Mouse (Mus musculus) liver, embryonic 12.5 days (tissue): ENCODE measurements at regions not wholly inside any gene's neighbourhood (a gene's known extent, or its start where the extent isn't known, plus 50 kb on each side); places are given as distances from the start of the nearest gene placed in this dataset.

Experiments used
- ATAC-seq: fragments of 200-750 bp; cut with Nextera tagmentation; 2 replicates; pipeline ENCODE4 v1.8.0; 2017; ENCODE audit warnings: moderate number of reproducible peaks, mild to moderate bottlenecking, moderate library complexity
- H3K27ac ChIP-seq: fragments of 300-500 bp; sonication (generic); 2 replicates; pipeline ENCODE4 v1.5.1; 2016; ENCODE audit warnings: mild to moderate bottlenecking
- H3K27me3 ChIP-seq: fragments of 300-500 bp; sonication (generic); replicated peaks from 2 replicates; pipeline ENCODE4 v1.6.1; 2016; ENCODE audit warnings: mild to moderate bottlenecking, moderate library complexity
- H3K36me3 ChIP-seq: fragments of 300-500 bp; sonication (generic); 2 replicates; pipeline ENCODE4 v1.6.1; 2016; ENCODE audit warnings: mild to moderate bottlenecking, moderate library complexity
- H3K4me1 ChIP-seq: fragments of 300-500 bp; sonication (generic); 2 replicates; pipeline ENCODE4 v1.6.1; 2016
- H3K4me2 ChIP-seq: fragments of 300-500 bp; sonication (generic); 2 replicates; pipeline ENCODE4 v1.6.1; 2016; ENCODE audit warnings: mild to moderate bottlenecking, moderate library complexity
- H3K4me3 ChIP-seq: fragments of 300-500 bp; sonication (generic); 2 replicates; pipeline ENCODE4 v1.5.1; 2016; ENCODE audit warnings: mild to moderate bottlenecking, moderate library complexity
- H3K9ac ChIP-seq: fragments of 300-500 bp; sonication (generic); 2 replicates; pipeline ENCODE4 v1.6.1; 2016; ENCODE audit warnings: mild to moderate bottlenecking, moderate library complexity
- H3K9me3 ChIP-seq: fragments of 300-500 bp; sonication (generic); replicated peaks from 2 replicates; pipeline ENCODE4 v1.6.1; 2016; ENCODE audit warnings: mild to moderate bottlenecking, moderate library complexity
- WGBS: fragments of 180-500 bp; shearing (Covaris S2); methylation state at CpG from one replicate; pipeline ENCODE4 v1.1.7; 2016; ENCODE audit not compliant: insufficient replicate concordance; 5-methylcytosine and 5-hydroxymethylcytosine counted together

- Histone ChIP-seq H3K4me3 (no peak overlapping the region), H3K36me3 (no peaks in the 10 kb centered on the region), H3K9ac (no peak overlapping the region), H3K4me2 (no peak overlapping the region), H3K27ac (no peak overlapping the region), H3K9me3 (no peaks in the 10 kb centered on the region), H3K27me3 (0 out of 2 replicates have a peak, but pooled peaks cover 6% of the 10 kb centered on the region), H3K4me1 (peaks cover 14% of the 10 kb centered on the region)
- no peak for ATAC-seq
- 80% methylated on average over 7 of the region's 7 CpGs for WGBS
Measured at GRCm38 (mm10) chr5:75754356-75754755, 179.6 kb downstream of the Kit start.

DNA sequence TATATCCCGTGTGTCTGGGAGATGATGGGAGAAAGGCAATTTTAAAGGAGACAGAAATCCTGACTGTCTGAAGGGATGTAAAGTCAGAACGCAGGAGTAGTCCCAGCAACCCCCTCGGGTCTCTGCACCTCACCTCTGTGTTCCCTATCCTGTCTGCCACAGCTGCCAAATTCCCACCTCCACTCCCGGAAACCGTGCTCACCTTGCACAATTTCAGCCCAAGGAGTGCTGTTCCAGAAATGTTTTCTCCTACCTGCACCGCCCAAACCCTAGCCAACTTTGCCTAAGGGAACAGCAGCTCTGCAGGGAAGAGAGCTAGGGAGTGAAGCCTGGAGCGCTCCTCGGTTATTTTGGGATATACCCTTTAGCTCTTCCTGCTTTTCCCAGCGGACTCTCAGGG, 170.6 kb downstream of the Kit start:
- no peak overlapping the region for H3K27ac ChIP-seq
- ATAC-seq: no peak

DNA sequence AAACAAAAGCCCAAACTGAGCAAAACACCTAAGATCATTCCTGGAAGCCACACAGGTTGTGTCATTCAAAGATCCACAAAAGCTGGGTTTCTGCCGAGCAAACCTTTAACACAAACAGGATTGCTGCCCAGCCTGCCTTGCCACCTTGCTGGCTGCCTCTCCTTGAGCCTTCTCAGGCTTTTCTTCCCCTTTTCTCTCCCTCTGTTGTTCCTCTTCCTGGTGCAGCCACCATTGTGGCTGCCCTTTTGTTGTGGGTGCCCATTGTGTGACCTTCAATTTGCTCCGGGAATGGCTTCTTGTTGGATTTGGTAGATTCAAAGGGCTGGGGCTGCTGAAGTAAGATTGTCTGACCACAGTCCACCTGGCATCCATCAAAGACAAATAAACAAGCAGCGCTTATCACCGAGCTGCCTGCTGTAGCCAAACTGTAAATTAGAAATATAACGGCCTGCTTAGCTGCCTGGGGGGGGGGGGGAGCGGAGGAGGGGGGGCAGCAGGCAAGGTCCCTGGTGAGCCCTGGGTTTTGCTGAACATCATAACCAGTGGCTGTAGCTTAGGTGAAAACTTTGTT, 169.8 kb downstream of the Kit start:
- Histone ChIP-seq H3K4me1 (peaks cover 18% of the 10 kb centered on the region), H3K36me3 (no peaks in the 10 kb centered on the region), H3K9ac (no peak overlapping the region), H3K9me3 (no peaks in the 10 kb centered on the region), H3K27ac (no peak overlapping the region), H3K4me3 (no peak overlapping the region), H3K4me2 (peak overlapping the region; percentile 21; the same call in 1 of the 2 replicates), H3K27me3 (no peaks in the 10 kb centered on the region)
- ATAC-seq: peak; percentile 32; the same call in 1 of the 2 replicates
- WGBS: 21% methylated on average over 6 of the region's 6 CpGs

More for the DNA sequence above, 170.6 kb downstream of the Kit start:
- H3K9me3 ChIP-seq: no peaks in the 10 kb centered on the region
- H3K4me3 ChIP-seq: no peak overlapping the region
- peaks cover 18% of the 10 kb centered on the region for H3K4me1 ChIP-seq
- WGBS: 77% methylated on average over 9 of the region's 9 CpGs
- no peaks in the 10 kb centered on the region for H3K36me3 ChIP-seq
- H3K27me3 ChIP-seq: no peaks in the 10 kb centered on the region
- H3K4me2 ChIP-seq: no peak overlapping the region
- H3K9ac ChIP-seq: no peak overlapping the region

DNA sequence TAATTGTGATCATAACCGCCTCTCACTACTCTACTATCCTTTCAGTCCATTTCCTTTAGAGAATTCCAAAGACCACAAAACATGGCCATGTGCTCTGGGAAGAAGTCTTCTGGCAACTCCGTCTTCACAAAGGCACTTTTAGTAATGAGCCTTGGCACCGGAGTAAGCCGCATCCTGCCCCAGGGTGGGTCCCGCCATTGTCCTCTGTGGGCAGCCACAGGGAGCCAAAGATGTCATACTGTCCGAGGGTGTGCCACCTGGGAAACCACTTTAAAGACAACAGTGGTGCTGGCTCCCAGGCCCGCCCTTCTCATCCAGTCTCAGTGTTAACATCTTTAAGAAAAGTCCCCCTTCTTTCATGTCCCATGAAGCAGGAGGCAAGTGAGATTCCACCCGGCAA, 164.6 kb downstream of the Kit start:
- Histone ChIP-seq H3K9ac (no peak overlapping the region), H3K4me2 (no peak overlapping the region), H3K36me3 (no peaks in the 10 kb centered on the region), H3K9me3 (0 out of 2 replicates have a peak, but pooled peaks cover 7% of the 10 kb centered on the region), H3K27ac (no peak overlapping the region), H3K27me3 (no peaks in the 10 kb centered on the region), H3K4me3 (no peak overlapping the region), H3K4me1 (peaks cover 4% of the 10 kb centered on the region)
- WGBS: 79% methylated on average over 8 of the region's 8 CpGs
- ATAC-seq: no peak

GRCm38 (mm10) chr5:75738445-75738844, 163.7 kb downstream of the Kit start:
- no peaks in the 10 kb centered on the region for H3K36me3 ChIP-seq
- no peak overlapping the region for H3K4me2 ChIP-seq
- H3K9ac ChIP-seq: no peak overlapping the region
- WGBS: 62% methylated on average over 2 of the region's 2 CpGs
- H3K4me1 ChIP-seq: no peaks in the 10 kb centered on the region
- ATAC-seq: no peak
- H3K27ac ChIP-seq: no peak overlapping the region
- no peaks in the 10 kb centered on the region for H3K27me3 ChIP-seq
- 0 out of 2 replicates have a peak, but pooled peaks cover 7% of the 10 kb centered on the region for H3K9me3 ChIP-seq
- H3K4me3 ChIP-seq: no peak overlapping the region

DNA sequence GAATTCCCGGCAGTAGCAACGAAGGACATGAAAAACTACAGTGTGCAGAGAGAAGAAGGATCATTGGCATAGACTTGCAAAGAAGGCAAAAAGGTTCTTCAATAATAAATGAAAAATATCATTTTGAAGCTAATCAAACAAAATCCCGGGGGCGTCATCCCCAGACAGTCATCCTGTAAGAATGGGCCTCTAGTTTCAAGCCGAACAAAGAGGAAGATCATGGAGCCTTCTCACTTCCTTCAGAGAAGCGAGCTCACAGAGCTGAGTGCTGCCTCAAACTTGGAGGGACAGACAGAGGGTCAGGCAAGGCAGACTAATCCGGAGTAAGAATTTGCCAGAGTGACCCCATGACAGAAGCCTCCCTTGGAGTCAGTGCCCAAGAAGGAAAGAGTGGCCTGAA, 163.0 kb downstream of the Kit start:
- no peaks in the 10 kb centered on the region for H3K27me3 ChIP-seq
- no peak overlapping the region for H3K9ac ChIP-seq
- H3K4me3 ChIP-seq: no peak overlapping the region
- no peaks in the 10 kb centered on the region for H3K4me1 ChIP-seq
- 76% methylated on average over 7 of the region's 7 CpGs for WGBS
- no peak overlapping the region for H3K27ac ChIP-seq
- H3K36me3 ChIP-seq: no peaks in the 10 kb centered on the region
- ATAC-seq: no peak
- no peak overlapping the region for H3K4me2 ChIP-seq
- H3K9me3 ChIP-seq: 0 out of 2 replicates have a peak, but pooled peaks cover 7% of the 10 kb centered on the region

DNA sequence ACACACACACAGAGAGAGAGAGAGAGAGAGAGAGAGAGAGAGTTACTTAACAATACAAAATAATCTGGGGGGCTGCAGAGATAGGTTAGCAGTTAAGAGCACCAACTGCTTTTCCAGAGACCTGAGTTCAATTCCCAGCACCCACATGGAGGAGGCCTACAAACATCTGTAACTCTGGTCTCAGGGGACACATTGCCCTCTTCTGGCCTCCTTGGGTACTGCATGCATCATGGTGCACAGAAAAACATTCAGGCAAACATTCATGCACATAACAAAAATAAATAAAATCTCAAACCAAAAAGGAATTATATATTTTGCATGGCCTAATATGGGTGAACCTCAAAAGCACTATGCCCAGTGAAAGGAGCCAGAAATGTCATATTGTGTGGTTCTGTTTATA, 161.6 kb downstream of the Kit start:
- Histone ChIP-seq H3K4me2 (no peak overlapping the region), H3K36me3 (no peaks in the 10 kb centered on the region), H3K27me3 (no peaks in the 10 kb centered on the region), H3K27ac (no peak overlapping the region), H3K4me1 (peaks cover 6% of the 10 kb centered on the region; the same call in 1 of the 2 replicates), H3K9me3 (0 out of 2 replicates have a peak, but pooled peaks cover 7% of the 10 kb centered on the region), H3K9ac (no peak overlapping the region), H3K4me3 (no peak overlapping the region)
- ATAC-seq: no peak

DNA sequence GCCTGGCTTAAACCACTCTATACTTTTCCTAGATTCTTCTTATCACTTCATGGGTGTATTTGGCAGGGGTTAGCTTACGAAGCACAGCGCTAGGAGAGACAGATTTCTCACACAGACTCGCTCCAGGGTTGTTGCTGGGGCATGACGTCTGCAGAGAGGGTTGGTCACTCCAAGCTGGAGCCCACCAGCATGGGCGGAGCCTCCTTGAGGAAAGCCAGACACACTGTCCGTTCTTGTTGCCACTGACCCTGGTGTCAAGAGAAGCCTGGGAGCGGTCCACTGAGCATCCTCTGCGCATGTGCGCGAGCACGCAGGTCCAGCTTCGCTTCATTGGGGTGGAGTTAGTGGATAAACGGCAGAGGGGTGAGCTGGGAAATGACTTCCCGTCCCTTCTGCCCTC, 159.8 kb downstream of the Kit start:
- Histone ChIP-seq H3K4me3 (no peak overlapping the region), H3K9ac (no peak overlapping the region), H3K36me3 (no peaks in the 10 kb centered on the region), H3K4me2 (no peak overlapping the region), H3K27ac (no peak overlapping the region), H3K4me1 (peaks cover 15% of the 10 kb centered on the region), H3K9me3 (0 out of 2 replicates have a peak, but pooled peaks cover 7% of the 10 kb centered on the region), H3K27me3 (no peaks in the 10 kb centered on the region)
- ATAC-seq: 0 out of 2 replicates have a peak, but pooled peaks have one; percentile 40
- 78% methylated on average over 14 of the region's 14 CpGs for WGBS

- H3K27ac ChIP-seq: no peak overlapping the region
- H3K9me3 ChIP-seq: 0 out of 2 replicates have a peak, but pooled peaks cover 7% of the 10 kb centered on the region
- no peak for ATAC-seq
- no peak overlapping the region for H3K9ac ChIP-seq
- 77% methylated on average over 6 of the region's 6 CpGs for WGBS
- no peaks in the 10 kb centered on the region for H3K27me3 ChIP-seq
- H3K4me2 ChIP-seq: no peak overlapping the region
- H3K4me3 ChIP-seq: no peak overlapping the region
- peaks cover 15% of the 10 kb centered on the region for H3K4me1 ChIP-seq
- H3K36me3 ChIP-seq: no peaks in the 10 kb centered on the region
Measured at GRCm38 (mm10) chr5:75734043-75734442, 159.3 kb downstream of the Kit start.

DNA sequence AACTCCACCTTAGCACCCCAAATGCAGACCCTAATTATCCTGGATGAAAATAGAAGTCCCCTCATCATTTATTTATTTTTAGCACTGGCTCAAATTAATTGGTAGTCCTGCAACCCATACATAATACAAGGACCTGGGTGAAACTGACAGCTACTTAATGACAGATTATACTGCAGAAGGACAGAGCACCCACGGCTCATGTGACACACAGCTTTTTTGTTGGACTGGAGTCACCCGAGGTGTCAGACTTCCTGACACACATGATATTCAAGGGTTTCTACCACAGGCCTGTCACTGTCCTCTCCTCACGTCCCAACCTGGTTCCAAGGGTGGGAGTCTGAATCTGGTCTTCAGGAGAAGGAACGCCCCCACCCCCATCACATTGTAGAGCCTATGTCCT, 156.5 kb downstream of the Kit start:
- no peaks in the 10 kb centered on the region for H3K27me3 ChIP-seq
- H3K4me2 ChIP-seq: no peak overlapping the region
- no peak overlapping the region for H3K9ac ChIP-seq
- ATAC-seq: no peak
- H3K4me1 ChIP-seq: peaks cover 15% of the 10 kb centered on the region
- no peaks in the 10 kb centered on the region for H3K36me3 ChIP-seq
- H3K4me3 ChIP-seq: no peak overlapping the region
- 33% methylated on average over 4 of the region's 4 CpGs for WGBS
- 0 out of 2 replicates have a peak, but pooled peaks cover 6% of the 10 kb centered on the region for H3K9me3 ChIP-seq
- no peak overlapping the region for H3K27ac ChIP-seq

DNA sequence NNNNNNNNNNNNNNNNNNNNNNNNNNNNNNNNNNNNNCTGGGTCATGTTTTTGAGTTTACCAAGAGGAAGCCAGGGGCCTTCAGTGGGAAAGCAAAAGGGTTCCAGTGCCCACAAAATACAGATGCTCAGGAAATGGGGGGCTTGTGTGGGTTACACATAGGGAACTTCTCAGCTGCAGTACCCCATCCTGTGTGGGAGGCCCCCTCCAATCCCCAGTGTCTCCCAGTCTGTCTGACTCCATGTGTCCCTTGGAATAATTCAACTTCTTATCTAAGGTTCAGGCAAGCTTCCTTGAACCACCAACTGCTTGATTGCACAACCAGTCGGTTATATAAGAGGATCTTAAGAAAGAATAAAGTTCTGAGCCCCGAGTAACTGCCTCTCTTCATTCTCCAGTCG, 156.0 kb downstream of the Kit start:
- Histone ChIP-seq H3K9ac (no peak overlapping the region), H3K4me3 (no peak overlapping the region), H3K36me3 (no peaks in the 10 kb centered on the region), H3K4me2 (no peak overlapping the region), H3K9me3 (0 out of 2 replicates have a peak, but pooled peaks cover under 1% of the 10 kb centered on the region), H3K27me3 (no peaks in the 10 kb centered on the region), H3K27ac (no peak overlapping the region), H3K4me1 (peaks cover 15% of the 10 kb centered on the region)
- peak; percentile 44; the same call in 1 of the 2 replicates for ATAC-seq
- 17% methylated on average over 3 of the region's 3 CpGs for whole genome bisulfite sequencing

DNA sequence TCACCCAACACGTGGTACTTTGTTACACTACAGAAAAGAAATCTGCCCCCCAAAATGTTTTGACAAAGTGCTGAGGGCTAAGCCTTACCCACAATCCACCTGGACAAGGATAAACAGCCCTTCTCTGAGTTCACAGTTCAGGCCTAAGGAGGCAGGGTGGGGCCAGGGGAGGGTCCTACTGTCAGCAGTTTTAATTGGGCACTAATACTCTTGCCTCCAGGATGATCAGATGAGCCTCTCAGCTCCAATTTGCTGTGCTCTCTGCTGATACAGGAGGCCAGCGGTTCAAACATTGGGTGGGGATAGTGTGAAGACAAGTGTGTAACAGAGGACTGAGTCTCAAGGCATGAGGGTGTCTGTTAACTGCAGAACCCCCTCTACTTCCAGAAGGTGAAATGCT, 146.6 kb downstream of the Kit start:
- Histone ChIP-seq H3K4me2 (no peak overlapping the region), H3K27ac (no peak overlapping the region), H3K36me3 (no peaks in the 10 kb centered on the region), H3K4me1 (peaks cover 14% of the 10 kb centered on the region), H3K27me3 (no peaks in the 10 kb centered on the region), H3K4me3 (no peak overlapping the region), H3K9me3 (no peaks in the 10 kb centered on the region), H3K9ac (no peak overlapping the region)
- peak; percentile 86 for ATAC-seq
- WGBS: 48% methylated on average over 2 of the region's 2 CpGs
